Mouse (Mus musculus) midbrain, embryonic 16.5 days (tissue): ENCODE measurements around the gene Mn1. TPM values are rescaled to one million over a fixed set of nuclear protein-coding genes. Genes with fewer than 3 reads are reported as not detected.

Source experiments
- ATAC-seq: fragments of 200-750 bp; cut with Nextera tagmentation; 2 replicates; pipeline ENCODE4 v1.8.0; 2017; ENCODE audit warnings: moderate TSS enrichment
- H3K27ac ChIP-seq: fragments of 300-500 bp; sonication (generic); 2 replicates; pipeline ENCODE4 v1.5.1; 2014; ENCODE audit warnings: mild to moderate bottlenecking, low read length, mixed read lengths
- H3K27me3 ChIP-seq: fragments of 300-500 bp; sonication (generic); 2 replicates; pipeline ENCODE4 v1.6.1; 2014; ENCODE audit warnings: low read depth, low read length, mixed read lengths; ENCODE audit not compliant: control insufficient read depth, insufficient read depth
- H3K36me3 ChIP-seq: fragments of 300-500 bp; sonication (generic); 2 replicates; pipeline ENCODE4 v1.6.1; 2014; ENCODE audit warnings: mild to moderate bottlenecking, low read length, moderate library complexity, mixed read lengths; ENCODE audit not compliant: control insufficient read depth, insufficient read depth
- H3K4me1 ChIP-seq: fragments of 300-500 bp; sonication (generic); 2 replicates; pipeline ENCODE4 v1.6.1; 2014; ENCODE audit warnings: mild to moderate bottlenecking, low read length, mixed read lengths; ENCODE audit not compliant: control insufficient read depth, insufficient read depth
- H3K4me2 ChIP-seq: fragments of 300-500 bp; sonication (generic); 2 replicates; pipeline ENCODE4 v1.6.1; 2014; ENCODE audit warnings: mild to moderate bottlenecking, low read length, mixed read lengths
- H3K4me3 ChIP-seq: fragments of 300-500 bp; sonication (generic); 2 replicates; pipeline ENCODE4 v1.5.1; 2014; ENCODE audit warnings: low read depth, mild to moderate bottlenecking, low read length, moderate library complexity, mixed read lengths
- H3K9ac ChIP-seq: fragments of 300-500 bp; sonication (generic); 2 replicates; pipeline ENCODE4 v1.6.1; 2014; ENCODE audit warnings: low read depth, low read length, mixed read lengths
- H3K9me3 ChIP-seq: fragments of 300-500 bp; sonication (generic); replicated peaks from 2 replicates; pipeline ENCODE4 v1.6.1; 2014; ENCODE audit warnings: mild to moderate bottlenecking, low read length, mixed read lengths; ENCODE audit not compliant: control insufficient read depth, poor library complexity, severe bottlenecking
- WGBS: fragments of 180-500 bp; shearing (Covaris S2); extraction: QIAGEN DNeasy Blood & Tissue Kit; methylation state at CpG from one replicate; pipeline ENCODE4 v1.1.7; 2014; 5-methylcytosine and 5-hydroxymethylcytosine counted together
- polyA plus RNA-seq: library from polyadenylated mRNA; unstranded; fragments of >200 nt; fragmentation: Nextera tagmentation; extraction: Ambion mirVana; gene quantifications from 2 replicates; pipeline ENCODE4 v1.2.1, GENCODE M21; 2015

Mn1 gene
- polyA plus RNA-seq, 1 experiment from 2014 or later: 50.3 TPM

DNA sequence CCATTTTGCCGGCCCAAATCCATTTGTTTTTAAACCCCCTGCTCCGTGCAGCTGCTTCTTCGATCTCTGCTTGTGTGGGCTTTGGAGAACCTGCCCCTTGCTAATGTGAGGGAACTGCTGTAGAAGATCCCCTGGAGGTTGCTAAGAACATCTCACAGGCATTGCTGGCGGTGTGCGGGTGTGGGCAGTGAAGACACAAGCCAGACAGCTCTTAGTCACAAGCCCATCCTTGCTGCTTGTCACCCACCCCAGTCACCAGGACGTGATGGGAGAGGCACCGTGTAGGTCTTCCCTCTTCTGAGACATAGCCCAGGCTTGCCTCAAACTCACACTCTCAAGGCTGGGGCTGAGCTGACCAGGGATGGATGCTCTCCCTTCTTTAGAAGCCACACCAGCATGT is 20.0 kb downstream of the Mn1 start:
- Histone ChIP-seq H3K4me3 (no peak overlapping the region), H3K4me2 (no peak overlapping the region), H3K4me1 (peaks cover 36% of the 10 kb centered on the region), H3K36me3 (no peaks in the 10 kb centered on the region), H3K27ac (no peak overlapping the region), H3K9me3 (no peaks in the 10 kb centered on the region), H3K9ac (no peak overlapping the region), H3K27me3 (no peaks in the 10 kb centered on the region)
- no peak for ATAC-seq
- WGBS: 57% methylated on average over 7 of the region's 7 CpGs

DNA sequence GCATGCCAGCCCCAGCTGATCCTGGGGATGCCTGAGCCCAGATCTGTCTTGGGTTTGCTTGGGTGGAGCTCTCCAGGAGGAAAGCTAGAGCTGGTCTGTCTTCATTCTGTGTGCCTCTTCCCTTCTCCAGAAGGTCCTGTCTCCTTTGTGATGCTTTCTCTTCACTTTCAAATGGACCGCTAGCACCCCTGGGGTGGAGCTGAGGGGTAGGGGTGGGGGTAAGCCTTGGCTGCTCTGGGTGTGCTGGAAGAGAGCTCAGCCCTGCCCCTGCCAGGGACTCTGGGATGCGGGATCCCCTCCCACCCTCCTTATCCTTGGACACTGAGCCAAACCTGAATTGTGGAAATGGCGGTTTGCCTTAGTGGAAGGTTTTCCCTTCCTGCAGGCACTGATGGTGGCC is 21.2 kb downstream of the Mn1 start:
- H3K27ac ChIP-seq: 0 out of 2 replicates have a peak overlapping the region, but pooled peaks have one; percentile 2
- H3K27me3 ChIP-seq: no peaks in the 10 kb centered on the region
- no peak overlapping the region for H3K4me3 ChIP-seq
- H3K9ac ChIP-seq: no peak overlapping the region
- no peak overlapping the region for H3K4me2 ChIP-seq
- H3K9me3 ChIP-seq: no peaks in the 10 kb centered on the region
- no peaks in the 10 kb centered on the region for H3K36me3 ChIP-seq
- WGBS: 69% methylated on average over 3 of the region's 3 CpGs
- no peak for ATAC-seq
- H3K4me1 ChIP-seq: peaks cover 28% of the 10 kb centered on the region

DNA sequence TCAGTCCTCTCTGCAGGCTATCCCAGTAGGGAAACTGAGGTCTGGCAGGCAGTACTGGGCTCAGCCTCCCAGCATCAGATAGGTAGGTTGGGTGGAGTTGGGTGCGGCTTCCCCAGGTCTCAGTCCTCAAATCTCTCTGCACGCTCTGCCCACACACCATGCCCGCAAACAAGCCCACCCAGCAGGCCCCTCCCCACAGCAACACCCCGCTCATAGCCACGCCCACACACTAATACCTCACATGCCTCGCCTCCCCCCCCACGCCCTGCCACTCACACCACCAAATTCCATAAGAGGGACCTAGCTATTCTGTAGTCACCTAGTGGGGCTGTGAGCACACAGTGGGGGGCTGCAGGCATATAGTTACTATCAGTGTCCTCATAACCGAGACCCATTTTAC is 21.7 kb downstream of the Mn1 start:
- Histone ChIP-seq H3K4me3 (no peak overlapping the region), H3K36me3 (no peaks in the 10 kb centered on the region), H3K4me1 (peaks cover 23% of the 10 kb centered on the region), H3K27me3 (no peaks in the 10 kb centered on the region), H3K9me3 (no peaks in the 10 kb centered on the region), H3K4me2 (no peak overlapping the region), H3K9ac (no peak overlapping the region), H3K27ac (no peak overlapping the region)
- WGBS: 91% methylated on average over 8 of the region's 8 CpGs
- ATAC-seq: no peak

DNA sequence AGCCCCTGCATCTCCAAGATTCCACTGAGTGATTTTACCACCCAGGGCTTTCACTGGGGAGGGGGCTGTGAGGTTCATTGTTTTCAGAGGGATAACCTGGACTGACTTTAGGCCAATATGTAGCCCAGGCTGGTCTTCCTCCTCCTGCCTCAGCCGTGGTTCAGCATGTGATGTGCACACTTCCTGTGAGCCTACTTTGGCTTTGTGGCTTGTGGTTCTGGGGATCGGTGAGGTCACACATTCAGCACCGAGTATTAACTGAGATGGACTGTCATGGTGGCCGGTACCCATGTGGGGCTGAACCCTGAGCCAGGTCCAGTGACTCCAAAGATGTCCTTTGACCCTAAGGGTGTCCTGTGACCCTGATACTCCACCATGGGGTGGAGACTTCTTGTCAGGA is 23.1 kb downstream of the Mn1 start:
- Histone ChIP-seq H3K36me3 (no peaks in the 10 kb centered on the region), H3K27ac (no peak overlapping the region)
- ATAC-seq: no peak

DNA sequence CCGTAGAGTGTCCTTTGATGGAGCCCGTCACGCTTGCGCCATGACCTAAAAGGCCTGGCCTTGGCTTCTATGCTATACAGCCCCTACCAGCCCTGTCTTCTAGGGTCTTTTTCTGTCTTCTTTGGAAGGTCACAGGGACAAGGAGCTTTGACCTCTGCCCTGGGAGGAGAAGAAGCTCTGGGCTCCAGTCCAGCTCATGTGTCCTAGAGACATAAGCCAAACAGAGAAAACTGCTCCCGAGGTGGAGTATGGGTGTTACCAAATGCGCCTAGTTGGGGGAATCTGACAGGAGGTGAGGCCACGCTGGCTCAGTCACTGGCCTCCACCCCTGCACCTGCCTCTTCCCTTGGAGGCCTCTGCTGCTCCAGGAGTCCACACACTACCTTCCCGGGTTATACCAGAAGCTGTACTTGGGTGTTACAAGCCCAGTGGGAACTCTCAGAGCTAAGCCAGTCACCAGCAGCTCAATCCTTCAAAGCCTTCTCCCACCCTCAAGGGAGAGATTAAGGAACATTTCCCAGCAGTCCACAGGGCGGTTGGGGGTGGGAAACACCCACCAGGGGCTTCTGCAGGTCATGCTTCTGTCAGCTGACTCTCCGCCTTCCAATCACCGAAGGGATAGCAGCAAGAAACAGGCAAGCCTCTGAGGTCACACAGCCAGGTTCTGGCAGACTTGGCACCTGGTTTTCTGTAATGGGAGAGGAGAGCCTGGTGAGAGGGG is 25.1 kb downstream of the Mn1 start:
- Histone ChIP-seq H3K9me3 (no peaks in the 10 kb centered on the region), H3K27me3 (no peaks in the 10 kb centered on the region), H3K36me3 (no peaks in the 10 kb centered on the region), H3K4me2 (no peak overlapping the region), H3K27ac (no peak overlapping the region), H3K4me1 (no peaks in the 10 kb centered on the region), H3K9ac (no peak overlapping the region), H3K4me3 (no peak overlapping the region)
- no peak for ATAC-seq
- WGBS: 70% methylated on average over 11 of the region's 11 CpGs

More for the DNA sequence above, 23.1 kb downstream of the Mn1 start:
- H3K4me2 ChIP-seq: no peak overlapping the region
- no peaks in the 10 kb centered on the region for H3K9me3 ChIP-seq
- peaks cover 12% of the 10 kb centered on the region for H3K4me1 ChIP-seq
- WGBS: 92% methylated on average over 4 of the region's 4 CpGs
- no peak overlapping the region for H3K4me3 ChIP-seq
- no peaks in the 10 kb centered on the region for H3K27me3 ChIP-seq
- H3K9ac ChIP-seq: no peak overlapping the region

DNA sequence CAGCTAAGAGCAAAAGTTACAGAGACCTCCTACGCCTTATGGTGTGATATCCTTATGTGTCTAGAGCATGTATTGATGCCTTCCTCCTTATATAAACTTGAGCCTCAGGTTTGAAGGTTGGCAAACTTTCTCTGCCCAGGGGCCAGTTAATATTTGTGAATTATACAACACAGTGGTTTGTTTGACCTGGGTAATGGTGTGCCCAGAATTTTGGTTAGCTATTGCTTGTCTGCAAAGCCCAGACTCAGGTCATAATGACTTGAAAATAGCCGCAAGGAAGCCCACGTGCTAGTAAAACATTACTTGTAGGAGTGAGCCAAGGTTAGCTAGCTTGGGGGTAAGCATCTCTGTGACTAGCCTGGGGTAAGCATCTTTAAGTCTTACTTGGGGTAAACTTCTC is 26.5 kb downstream of the Mn1 start:
- H3K4me1 ChIP-seq: no peaks in the 10 kb centered on the region; the same call in 1 of the 2 replicates
- no peak overlapping the region for H3K27ac ChIP-seq
- 86% methylated on average over 3 of the region's 3 CpGs for WGBS
- H3K9ac ChIP-seq: no peak overlapping the region
- H3K4me2 ChIP-seq: no peak overlapping the region
- H3K9me3 ChIP-seq: no peaks in the 10 kb centered on the region
- H3K4me3 ChIP-seq: no peak overlapping the region
- H3K36me3 ChIP-seq: no peaks in the 10 kb centered on the region
- no peaks in the 10 kb centered on the region for H3K27me3 ChIP-seq
- no peak for ATAC-seq

DNA sequence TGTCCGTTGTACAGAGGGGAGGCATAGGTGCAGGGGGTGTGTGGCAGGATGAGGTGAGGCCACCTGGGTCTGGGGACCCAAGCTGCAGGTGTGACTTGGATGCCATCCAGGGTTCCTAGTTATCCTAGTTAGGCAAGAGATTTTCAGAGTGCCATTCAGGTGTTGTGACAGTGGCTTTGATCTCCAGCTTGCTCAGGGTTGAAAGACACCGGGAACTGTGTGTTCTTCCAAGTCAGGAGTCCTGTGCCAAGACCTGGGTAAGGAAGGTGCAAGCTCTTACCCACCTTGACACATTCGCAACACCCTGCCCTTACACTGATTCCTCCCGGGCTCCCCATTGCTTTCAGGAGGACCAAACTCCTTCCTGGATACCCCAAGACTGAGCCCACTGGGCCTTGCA is 27.2 kb downstream of the Mn1 start:
- no peak overlapping the region for H3K4me3 ChIP-seq
- 83% methylated on average over 4 of the region's 4 CpGs for WGBS
- H3K27ac ChIP-seq: peak overlapping the region; percentile 12; the same call in 1 of the 2 replicates
- no peaks in the 10 kb centered on the region for H3K36me3 ChIP-seq
- H3K4me1 ChIP-seq: peaks cover 7% of the 10 kb centered on the region; the same call in 1 of the 2 replicates
- no peaks in the 10 kb centered on the region for H3K27me3 ChIP-seq
- no peaks in the 10 kb centered on the region for H3K9me3 ChIP-seq
- no peak overlapping the region for H3K4me2 ChIP-seq
- H3K9ac ChIP-seq: no peak overlapping the region
- ATAC-seq: no peak

DNA sequence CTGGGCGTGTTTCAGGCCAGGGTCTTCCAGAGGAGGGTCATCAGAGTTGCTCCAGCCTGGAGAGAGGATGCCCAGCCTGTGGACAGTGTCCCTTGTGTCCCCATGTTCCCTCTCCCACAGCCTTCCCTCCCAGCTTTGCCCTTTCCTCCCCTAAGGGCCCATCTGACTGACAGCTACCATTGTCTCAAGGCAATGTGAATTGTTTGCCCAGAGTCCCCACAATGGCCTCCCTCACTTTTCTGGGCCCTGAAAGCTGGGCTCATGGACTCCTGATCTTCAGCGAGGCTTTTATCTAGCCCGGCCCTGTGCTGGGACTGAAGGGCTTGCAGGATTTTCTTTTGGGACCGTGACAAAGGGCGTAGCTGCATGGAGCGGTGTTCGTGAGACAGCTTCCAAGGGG is 29.5 kb downstream of the Mn1 start:
- Histone ChIP-seq H3K27ac (no peak overlapping the region), H3K36me3 (no peaks in the 10 kb centered on the region), H3K27me3 (no peaks in the 10 kb centered on the region), H3K4me3 (no peak overlapping the region), H3K4me2 (no peak overlapping the region), H3K9me3 (no peaks in the 10 kb centered on the region), H3K9ac (no peak overlapping the region), H3K4me1 (peaks cover 13% of the 10 kb centered on the region; the same call in 1 of the 2 replicates)
- 24% methylated on average over 7 of the region's 7 CpGs for WGBS
- ATAC-seq: no peak

DNA sequence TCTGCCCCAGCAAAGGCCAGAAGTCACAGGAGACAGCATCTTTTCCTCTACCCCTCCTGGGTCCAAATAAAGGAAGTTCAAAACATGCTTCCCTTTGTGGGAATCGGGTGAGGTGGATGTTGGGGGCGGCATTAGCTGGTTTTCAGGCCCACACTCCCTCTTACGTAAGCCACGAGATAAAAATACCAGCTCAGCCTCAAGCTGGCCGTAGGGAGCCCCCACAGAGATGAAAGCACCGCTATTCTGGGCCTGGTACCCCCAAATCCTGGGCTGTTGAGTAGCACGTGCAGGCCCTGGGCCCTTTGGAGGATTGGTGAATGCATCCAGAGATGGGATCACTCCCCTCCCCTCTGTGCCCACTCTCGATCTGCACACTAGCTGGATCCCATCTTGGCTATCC is 32.5 kb downstream of the Mn1 start:
- H3K36me3 ChIP-seq: peaks cover 3% of the 10 kb centered on the region; the same call in 1 of the 2 replicates
- H3K9ac ChIP-seq: 0 out of 2 replicates have a peak overlapping the region, but pooled peaks have one; percentile 11
- WGBS: 53% methylated on average over 8 of the region's 8 CpGs
- H3K27me3 ChIP-seq: no peaks in the 10 kb centered on the region
- H3K4me3 ChIP-seq: no peak overlapping the region
- H3K27ac ChIP-seq: peak overlapping the region; percentile 47
- H3K4me1 ChIP-seq: peaks cover 13% of the 10 kb centered on the region; the same call in 1 of the 2 replicates
- no peak for ATAC-seq
- no peaks in the 10 kb centered on the region for H3K9me3 ChIP-seq
- H3K4me2 ChIP-seq: no peak overlapping the region
